Mouse (Mus musculus) limb, embryonic 10.5 days (tissue): ENCODE measurements around the gene Insl6. TPM values are rescaled to one million over a fixed set of nuclear protein-coding genes. Genes with fewer than 3 reads are reported as not detected.

Experiments used
- DNase-seq: peaks from one replicate; pipeline ENCODE4 v3.0.0-alpha.2; 2017; ENCODE audit warnings: low spot score
- H3K27ac ChIP-seq: fragments of 300-500 bp; sonication (generic); 2 replicates; pipeline ENCODE4 v1.5.1; 2016; ENCODE audit warnings: mild to moderate bottlenecking
- H3K27me3 ChIP-seq: fragments of 300-500 bp; sonication (generic); 2 replicates; pipeline ENCODE4 v1.6.1; 2016; ENCODE audit warnings: low read depth, mild to moderate bottlenecking; ENCODE audit not compliant: poor library complexity, severe bottlenecking
- H3K36me3 ChIP-seq: fragments of 300-500 bp; sonication (generic); 2 replicates; pipeline ENCODE4 v1.6.1; 2016; ENCODE audit warnings: mild to moderate bottlenecking, moderate library complexity
- H3K4me1 ChIP-seq: fragments of 300-500 bp; sonication (generic); 2 replicates; pipeline ENCODE4 v1.6.1; 2016
- H3K4me3 ChIP-seq: fragments of 300-500 bp; sonication (generic); 2 replicates; pipeline ENCODE4 v1.5.1; 2016; ENCODE audit warnings: mild to moderate bottlenecking, moderate library complexity
- H3K9me3 ChIP-seq: fragments of 300-500 bp; sonication (generic); replicated peaks from 2 replicates; pipeline ENCODE4 v1.6.1; 2016; ENCODE audit warnings: mild to moderate bottlenecking
- WGBS: fragments of 180-500 bp; shearing (Covaris S2); methylation state at CpG from one replicate; pipeline ENCODE4 v1.1.7; 2016; 5-methylcytosine and 5-hydroxymethylcytosine counted together
- polyA plus RNA-seq: library from polyadenylated mRNA; unstranded; fragments of >200 nt; fragmentation: Nextera tagmentation; extraction: Ambion mirVana; gene quantifications from 2 replicates; pipeline ENCODE4 v1.2.1, GENCODE M21; 2016

The Insl6 gene
- polyA plus RNA-seq, 1 experiment from 2014 or later: 4.9 TPM

DNA sequence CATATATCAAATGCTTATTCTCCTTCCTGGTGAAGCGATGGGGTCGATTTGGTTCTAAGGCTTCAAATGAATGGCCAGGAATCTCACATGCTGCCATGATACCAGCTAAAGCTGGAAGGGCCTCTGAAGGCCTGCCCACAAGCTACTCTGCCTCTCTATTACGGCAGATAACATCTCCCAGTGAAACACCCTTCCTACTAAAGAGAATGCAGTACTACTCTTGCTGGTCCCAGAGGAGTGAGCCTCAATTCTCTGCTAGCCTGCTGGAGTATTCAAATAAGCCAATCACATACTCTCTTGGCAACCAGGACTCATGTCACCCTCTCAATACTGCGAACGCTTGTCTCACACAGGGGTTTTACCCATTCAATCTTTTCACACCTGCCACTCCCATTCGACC lies 17.1 kb upstream of the Insl6 start:
- 76% methylated on average over 6 of the region's 6 CpGs for WGBS
- H3K27me3 ChIP-seq: no peaks in the 10 kb centered on the region
- H3K36me3 ChIP-seq: no peaks in the 10 kb centered on the region
- no peak overlapping the region for H3K4me3 ChIP-seq
- DNase-seq: no peak
- H3K4me1 ChIP-seq: no peaks in the 10 kb centered on the region
- H3K9me3 ChIP-seq: no peaks in the 10 kb centered on the region
- H3K27ac ChIP-seq: no peak overlapping the region

DNA sequence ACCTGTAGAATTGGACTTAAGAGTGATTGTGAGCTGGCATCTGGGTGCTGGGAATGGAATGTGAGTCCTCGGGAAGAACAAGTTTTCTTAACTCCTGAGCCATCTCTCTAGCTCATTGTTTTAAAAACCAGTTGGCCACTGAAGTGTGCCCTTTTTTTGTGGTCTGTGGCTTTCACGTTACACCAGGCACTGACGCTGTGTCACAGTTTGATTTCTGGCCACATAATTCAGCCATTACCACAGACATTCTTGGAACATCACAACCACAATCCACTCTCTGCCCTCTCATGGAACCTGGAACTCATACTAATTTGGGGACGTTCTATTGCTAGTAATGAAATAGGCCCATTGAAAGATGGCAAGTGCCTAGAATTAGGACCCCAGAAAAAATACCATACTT lies 15.9 kb upstream of the Insl6 start:
- Histone ChIP-seq H3K9me3 (no peaks in the 10 kb centered on the region), H3K4me3 (no peak overlapping the region), H3K4me1 (no peaks in the 10 kb centered on the region), H3K27me3 (no peaks in the 10 kb centered on the region), H3K36me3 (no peaks in the 10 kb centered on the region), H3K27ac (no peak overlapping the region)
- DNase-seq: no peak
- WGBS: 95% methylated on average over 4 of the region's 4 CpGs

DNA sequence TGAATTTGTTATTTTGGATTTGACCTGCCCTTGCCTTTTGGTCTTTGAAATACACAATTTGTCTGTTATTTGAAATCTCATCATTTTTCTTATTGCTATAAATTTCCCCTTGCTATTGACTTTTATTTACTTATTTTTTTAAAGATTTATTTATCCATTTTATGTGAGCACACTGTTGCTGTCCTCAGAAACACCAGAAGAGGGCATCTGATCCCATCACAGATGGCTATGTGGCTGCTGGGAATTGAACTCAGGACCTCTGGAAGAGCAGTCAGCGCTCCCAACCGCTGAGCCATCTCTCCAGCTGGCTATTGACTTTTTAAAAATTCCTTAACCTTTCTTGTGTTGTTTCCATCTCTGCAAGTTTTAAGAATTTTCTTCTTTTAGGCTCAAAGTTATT lies 11.5 kb upstream of the Insl6 start:
- WGBS: 82% methylated on average over 2 of the region's 2 CpGs
- no peak for DNase-seq

DNA sequence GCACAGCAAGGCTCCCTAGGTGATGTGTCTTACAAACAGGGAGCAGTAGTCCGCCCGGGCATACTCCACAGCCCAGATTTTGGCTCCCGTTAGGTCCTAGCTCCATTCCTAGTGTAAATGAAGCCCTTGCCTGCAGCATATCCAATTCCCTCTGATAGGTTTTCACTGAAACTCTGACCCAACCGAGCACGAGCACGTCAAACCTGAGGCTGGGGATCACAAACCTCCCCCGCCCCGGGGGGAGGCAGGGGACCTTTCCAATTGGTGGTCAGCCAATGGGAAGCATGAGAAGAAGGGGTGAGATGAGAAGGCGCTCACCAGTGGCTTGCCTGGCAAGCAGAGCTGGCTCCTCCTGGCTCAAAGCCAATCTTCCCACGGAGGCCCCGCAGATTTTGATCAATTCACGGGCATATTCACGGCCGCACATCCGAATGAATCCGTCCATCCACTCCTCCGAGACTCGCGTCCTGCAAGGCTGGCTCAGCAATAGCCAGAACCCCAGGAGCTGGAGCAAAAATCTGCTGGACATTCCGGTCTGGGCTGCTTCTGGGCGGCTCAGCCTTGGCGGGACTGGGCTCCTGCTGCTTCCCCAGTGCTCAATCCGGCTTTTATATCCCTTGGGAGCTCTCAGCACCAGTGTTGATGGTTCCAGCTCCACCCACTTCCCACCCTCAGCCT lies 9.1 kb upstream of the Insl6 start, which contains the start of gene Rln1:
Gene Rln1 (minus strand): TSS at position 603 of the 678 bp plus-strand sequence.
- peak within 1 kb of the TSS; percentile 56 for H3K4me3 ChIP-seq
- H3K9me3 ChIP-seq: no peaks in the 10 kb centered on the region
- peak within 1 kb of the TSS; percentile 80 for H3K27ac ChIP-seq
- DNase-seq: peak; percentile 74
- no peaks in the 10 kb centered on the region for H3K36me3 ChIP-seq
- WGBS: 2% methylated on average over 23 of the region's 23 CpGs
- H3K4me1 ChIP-seq: peaks cover 11% of the 10 kb centered on the region
- peaks cover 10% of the 10 kb centered on the region; the same call in 1 of the 2 replicates for H3K27me3 ChIP-seq

More for the DNA sequence above, 11.5 kb upstream of the Insl6 start:
- H3K4me1 ChIP-seq: peaks cover 11% of the 10 kb centered on the region
- H3K36me3 ChIP-seq: no peaks in the 10 kb centered on the region
- no peaks in the 10 kb centered on the region for H3K9me3 ChIP-seq
- H3K4me3 ChIP-seq: no peak overlapping the region
- H3K27me3 ChIP-seq: peaks cover 10% of the 10 kb centered on the region; the same call in 1 of the 2 replicates
- H3K27ac ChIP-seq: no peak overlapping the region

DNA sequence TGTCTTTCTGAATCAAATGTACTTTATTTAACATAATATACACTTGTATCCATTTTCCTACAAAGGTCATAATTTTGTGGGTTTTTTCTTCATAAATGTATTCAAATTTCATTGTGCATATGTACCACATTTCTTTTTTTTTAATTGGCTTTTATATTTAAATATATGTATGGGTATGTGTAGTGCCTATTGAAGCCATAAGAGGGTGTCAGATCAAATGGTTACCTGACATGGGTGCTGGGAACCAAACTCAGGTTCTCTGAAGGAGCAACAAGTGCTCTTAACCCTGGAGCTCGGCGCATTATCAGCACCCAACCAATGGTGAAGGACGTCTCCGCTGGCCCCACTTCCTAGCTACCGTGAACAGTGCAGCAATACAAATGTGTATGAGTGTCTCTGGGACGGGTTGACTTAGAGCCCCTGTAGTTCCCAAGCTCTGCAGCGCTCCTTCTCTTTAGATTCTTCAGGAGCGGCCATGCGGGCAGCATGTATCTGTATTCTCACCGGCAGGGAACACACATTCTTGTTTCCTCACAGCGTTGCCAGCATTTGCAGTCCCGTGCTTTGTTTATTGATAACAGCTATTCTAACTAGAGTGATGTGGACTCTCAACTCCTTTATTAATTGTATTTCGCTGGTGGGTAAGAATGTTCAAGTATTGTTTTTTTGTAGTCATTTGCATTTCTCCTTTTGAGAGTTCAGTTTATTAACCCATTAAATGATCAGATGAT lies 1.8 kb upstream of the Insl6 start:
- DNase-seq: no peak
- Histone ChIP-seq H3K27ac (no peak overlapping the region), H3K4me3 (no peak overlapping the region), H3K9me3 (no peaks in the 10 kb centered on the region), H3K27me3 (peaks cover 8% of the 10 kb centered on the region; the same call in 1 of the 2 replicates), H3K4me1 (peaks cover 11% of the 10 kb centered on the region), H3K36me3 (no peaks in the 10 kb centered on the region)
- 87% methylated on average over 13 of the region's 13 CpGs for WGBS

DNA sequence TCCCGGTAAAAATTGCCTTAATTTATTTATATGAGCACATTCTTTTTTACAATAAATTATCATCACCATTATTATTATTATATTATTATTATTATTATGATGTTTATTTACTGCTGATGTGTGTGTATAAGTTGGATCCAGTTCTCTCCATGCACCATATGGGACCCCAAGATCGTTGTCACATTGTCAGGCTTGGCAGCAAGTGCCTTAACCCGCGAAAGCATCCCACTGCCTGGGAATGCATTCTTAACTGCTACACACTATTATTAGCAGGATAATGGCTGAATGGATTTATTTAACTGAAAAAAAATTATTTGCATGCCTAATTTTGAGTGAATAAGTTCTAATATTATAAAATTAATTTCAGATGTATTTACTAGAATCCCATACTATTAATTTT lies 1.2 kb upstream of the Insl6 start:
- Histone ChIP-seq H3K27me3 (peaks cover 8% of the 10 kb centered on the region; the same call in 1 of the 2 replicates), H3K4me1 (peaks cover 11% of the 10 kb centered on the region), H3K27ac (no peak overlapping the region), H3K4me3 (no peak overlapping the region), H3K9me3 (no peaks in the 10 kb centered on the region), H3K36me3 (no peaks in the 10 kb centered on the region)
- no peak for DNase-seq
- WGBS: 93% methylated on average over 4 of the region's 4 CpGs

DNA sequence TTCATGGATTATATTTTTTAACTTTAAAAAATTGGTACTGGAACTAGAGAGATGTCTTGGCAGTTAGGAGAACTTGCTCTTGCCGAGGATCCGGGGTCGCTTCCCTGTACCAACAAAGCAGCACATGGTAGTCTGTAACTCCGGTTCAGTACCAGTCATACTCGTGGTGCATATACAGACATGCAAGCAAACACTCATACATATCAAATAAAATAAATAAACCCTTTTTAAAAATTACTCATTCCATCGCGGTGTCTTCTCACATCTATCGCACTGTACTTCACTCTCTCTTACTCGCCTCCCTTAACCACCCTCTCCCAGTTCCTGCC lies 660 bp upstream of the Insl6 start:
- Histone ChIP-seq H3K4me3 (peak overlapping the region; percentile 51), H3K27ac (peak overlapping the region; percentile 25; the same call in 1 of the 2 replicates)

DNA sequence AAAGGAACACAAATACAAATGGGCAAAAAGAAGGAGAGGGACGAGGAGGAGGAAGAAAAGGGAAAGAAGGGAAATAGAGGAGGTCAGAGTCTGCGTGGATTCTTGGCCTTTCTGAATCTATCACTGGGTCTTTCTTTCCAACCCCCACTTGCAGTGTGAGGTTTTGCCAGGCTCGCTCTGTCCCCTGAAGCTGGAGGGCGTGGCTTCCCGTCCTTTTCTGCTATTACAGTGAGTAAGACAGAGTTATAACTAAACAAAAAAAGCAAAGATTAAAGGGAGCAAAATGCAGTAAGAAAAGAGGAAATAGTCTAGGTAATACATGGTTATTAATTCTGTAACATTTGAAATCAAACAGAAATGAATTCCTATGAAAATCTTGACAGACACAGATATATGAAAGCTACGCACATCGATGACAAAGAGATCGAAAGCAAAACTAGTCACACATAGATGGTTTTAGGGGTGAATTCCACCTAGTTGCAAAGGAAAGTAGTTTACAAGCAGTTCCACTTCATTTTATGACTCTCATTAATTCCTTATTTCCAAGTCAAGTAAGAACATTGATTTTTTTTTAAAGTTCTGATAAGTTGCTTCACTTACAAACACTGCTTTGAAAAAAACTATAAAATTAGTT lies 1.6 kb downstream of the Insl6 start:
- Histone ChIP-seq H3K9me3 (no peaks in the 10 kb centered on the region), H3K36me3 (no peaks in the 10 kb centered on the region), H3K4me1 (peaks cover 11% of the 10 kb centered on the region), H3K27me3 (peaks cover 8% of the 10 kb centered on the region; the same call in 1 of the 2 replicates), H3K4me3 (no peak overlapping the region), H3K27ac (no peak overlapping the region)
- 77% methylated on average over 8 of the region's 8 CpGs for WGBS
- DNase-seq: no peak

More for the DNA sequence above, 660 bp upstream of the Insl6 start:
- Histone ChIP-seq H3K36me3 (no peaks in the 10 kb centered on the region), H3K27me3 (peaks cover 8% of the 10 kb centered on the region; the same call in 1 of the 2 replicates), H3K9me3 (no peaks in the 10 kb centered on the region), H3K4me1 (peaks cover 11% of the 10 kb centered on the region)
- 67% methylated on average over 9 of the region's 9 CpGs for WGBS
- DNase-seq: no peak

DNA sequence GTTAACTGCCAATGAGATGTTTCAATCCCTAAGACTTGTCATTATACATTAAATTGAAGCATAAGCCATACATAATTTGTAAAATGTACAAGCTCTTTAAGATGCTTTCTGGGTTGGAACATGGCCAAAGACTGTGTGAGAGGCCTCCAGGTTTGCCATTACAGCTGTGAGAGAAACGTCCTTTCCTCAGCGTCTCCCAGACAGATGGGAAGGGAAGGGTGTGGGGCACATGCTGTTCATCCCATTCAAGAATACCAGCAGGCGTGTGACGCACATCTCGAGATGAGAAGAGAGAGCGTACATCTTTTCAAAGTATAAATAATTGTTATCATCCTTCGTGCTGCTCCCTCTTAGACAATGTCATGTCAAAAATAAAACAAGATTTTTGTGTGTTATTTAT lies 12.5 kb downstream of the Insl6 start:
- no peaks in the 10 kb centered on the region for H3K9me3 ChIP-seq
- H3K4me1 ChIP-seq: no peaks in the 10 kb centered on the region
- WGBS: 82% methylated on average over 7 of the region's 7 CpGs
- peaks cover 42% of the 10 kb centered on the region for H3K36me3 ChIP-seq
- H3K27me3 ChIP-seq: no peaks in the 10 kb centered on the region
- no peak for DNase-seq
- H3K27ac ChIP-seq: no peak overlapping the region
- H3K4me3 ChIP-seq: no peak overlapping the region

DNA sequence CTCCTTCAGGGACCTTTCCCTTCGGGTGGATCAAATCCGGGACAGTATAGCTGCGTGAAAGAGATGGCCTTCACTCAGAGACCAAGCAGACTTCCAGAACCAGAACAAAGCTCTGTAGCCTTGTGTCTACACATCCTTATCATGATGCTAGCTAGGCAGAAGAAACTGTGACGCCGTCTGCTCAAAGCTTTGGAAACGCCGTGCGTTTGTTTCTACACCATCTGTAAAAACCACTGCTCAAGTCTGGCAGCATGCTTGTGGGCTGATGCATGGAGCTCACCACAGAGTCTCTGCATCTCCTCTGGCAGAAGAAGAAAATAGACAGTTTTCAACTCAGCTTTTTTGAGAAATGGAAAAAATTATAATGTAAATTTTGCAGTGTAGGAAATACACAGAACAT lies 13.4 kb downstream of the Insl6 start:
- no peak for DNase-seq
- Histone ChIP-seq H3K27me3 (no peaks in the 10 kb centered on the region), H3K27ac (no peak overlapping the region), H3K4me3 (no peak overlapping the region), H3K4me1 (no peaks in the 10 kb centered on the region), H3K9me3 (no peaks in the 10 kb centered on the region), H3K36me3 (peaks cover 42% of the 10 kb centered on the region)
- WGBS: 94% methylated on average over 8 of the region's 8 CpGs

DNA sequence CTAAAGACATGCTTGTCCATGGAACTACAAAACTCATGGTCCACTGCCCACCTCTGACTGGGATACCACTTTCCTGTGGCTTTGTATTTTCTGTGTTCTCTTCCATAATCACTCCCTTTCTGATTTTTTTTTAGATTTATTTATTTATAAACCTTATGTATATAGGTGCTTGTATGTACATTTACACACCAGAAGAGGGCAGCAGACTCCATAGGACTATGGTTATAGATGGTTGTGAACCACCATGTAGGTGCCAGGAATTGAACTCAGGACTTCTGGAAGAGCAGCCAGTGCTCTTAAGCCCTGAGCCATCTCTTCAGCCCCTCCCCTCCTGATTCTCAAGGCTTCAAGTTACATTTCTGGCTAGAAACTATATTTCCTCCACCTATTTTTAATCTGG lies 16.3 kb downstream of the Insl6 start:
- H3K27me3 ChIP-seq: no peaks in the 10 kb centered on the region
- H3K4me1 ChIP-seq: no peaks in the 10 kb centered on the region
- no peak overlapping the region for H3K4me3 ChIP-seq
- peaks cover 39% of the 10 kb centered on the region for H3K36me3 ChIP-seq
- H3K9me3 ChIP-seq: no peaks in the 10 kb centered on the region
- H3K27ac ChIP-seq: no peak overlapping the region
- no peak for DNase-seq

DNA sequence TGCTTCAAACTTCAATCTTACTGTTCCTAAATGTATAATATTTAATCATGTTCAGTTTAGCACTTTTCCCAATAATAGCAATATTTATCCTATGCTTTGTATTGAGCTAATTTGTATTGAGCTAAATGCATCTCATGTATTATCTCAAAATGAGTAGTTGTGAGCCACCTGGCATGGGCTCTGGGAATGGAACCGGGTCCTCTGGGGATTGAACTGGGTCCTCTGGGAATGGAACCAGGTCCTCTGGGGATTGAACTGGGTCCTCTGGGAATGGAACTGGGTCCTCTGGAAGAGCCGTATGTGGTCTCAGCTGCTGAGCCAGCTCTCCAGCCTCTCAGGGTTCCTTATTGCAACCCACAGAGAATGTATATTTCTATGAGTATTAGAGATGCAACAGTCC lies 23.0 kb downstream of the Insl6 start:
- Histone ChIP-seq H3K9me3 (no peaks in the 10 kb centered on the region), H3K27ac (no peak overlapping the region), H3K4me1 (no peaks in the 10 kb centered on the region), H3K36me3 (peaks cover 44% of the 10 kb centered on the region), H3K27me3 (no peaks in the 10 kb centered on the region), H3K4me3 (no peak overlapping the region)
- 92% methylated on average over 2 of the region's 2 CpGs for WGBS
- no peak for DNase-seq

DNA sequence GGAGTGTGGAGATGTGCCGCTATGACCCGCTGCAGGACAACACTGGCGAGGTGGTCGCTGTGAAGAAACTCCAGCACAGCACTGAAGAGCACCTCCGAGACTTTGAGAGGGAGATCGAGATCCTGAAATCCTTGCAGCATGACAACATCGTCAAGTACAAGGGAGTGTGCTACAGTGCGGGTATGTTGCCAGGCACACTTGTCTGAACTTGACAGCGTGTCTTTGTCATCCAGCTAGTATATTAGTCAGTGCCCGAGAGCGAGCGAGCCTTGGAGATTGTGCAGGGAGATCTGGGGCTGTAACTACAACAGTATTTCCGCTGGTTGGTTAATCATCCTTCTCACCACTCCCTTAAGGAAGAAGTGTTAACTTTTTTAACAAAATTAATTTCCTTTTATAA lies 24.2 kb downstream of the Insl6 start:
- peaks cover 51% of the 10 kb centered on the region for H3K36me3 ChIP-seq
- H3K4me1 ChIP-seq: no peaks in the 10 kb centered on the region
- no peak overlapping the region for H3K4me3 ChIP-seq
- no peak for DNase-seq
- H3K9me3 ChIP-seq: no peaks in the 10 kb centered on the region
- H3K27me3 ChIP-seq: no peaks in the 10 kb centered on the region
- H3K27ac ChIP-seq: no peak overlapping the region
- WGBS: 94% methylated on average over 13 of the region's 13 CpGs
